ENCODE assay signal across 8 mouse cellular contexts in the genomic region with DNA sequence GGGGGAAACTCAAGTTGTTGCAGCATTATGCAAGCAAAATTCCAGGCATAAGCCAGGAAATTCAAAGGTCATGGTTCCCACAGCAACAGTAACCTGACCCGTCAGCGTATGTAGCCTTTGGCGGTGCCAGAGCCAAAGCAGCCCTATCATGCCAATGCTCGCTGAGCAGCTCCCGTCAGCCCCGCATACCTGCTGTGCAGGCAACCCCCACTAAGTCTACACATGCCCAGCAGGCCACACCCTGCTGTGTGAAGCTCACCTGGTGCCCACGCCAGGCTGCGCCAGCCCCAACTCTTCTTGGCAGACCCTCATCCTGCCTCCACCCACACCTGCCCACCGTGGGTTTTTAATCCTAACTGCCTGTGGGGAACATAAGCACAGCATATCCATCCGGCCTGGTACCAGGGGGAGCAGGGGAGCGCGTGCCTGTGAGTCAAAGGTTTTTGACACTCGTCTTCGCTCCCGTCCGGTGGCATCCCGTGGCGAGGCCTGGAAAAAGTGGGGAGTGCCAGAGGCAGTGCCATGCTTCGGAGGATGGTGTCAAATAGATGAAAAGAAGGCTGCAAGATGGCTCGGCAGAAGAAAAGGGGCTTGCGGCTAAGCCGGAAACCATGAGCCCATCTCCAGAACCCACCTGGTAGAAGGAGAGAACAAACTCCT. TPM values are rescaled to one million over a fixed set of nuclear protein-coding genes. Genes with fewer than 3 reads are reported as not detected.
DNase-seq lines count a peak whose midpoint lies in the region; ATAC-seq lines count a peak whose summit lies in the region.
"Had no signal": no experiment of that assay in that cellular context is flagged by ENCODE, and none has a peak within 500 bp of the region (broad histone marks: within the 10 kb centered on the region; RNA-seq: fewer than 3 reads in every experiment).

No protein-coding gene starts in this region.

- H3K27me3 ChIP-seq in embryonic facial prominence, embryonic 10.5 days (replicated peaks; ENCODE audit: low read depth, poor library complexity, severe bottlenecking) = no peaks in the 10 kb centered on the region
- no peaks in the 10 kb centered on the region for H3K27me3 ChIP-seq in hindbrain, embryonic 15.5 days
- H3K27me3 ChIP-seq: neural tube, embryonic 13.5 days had no signal

- DNase-seq in urinary bladder, postnatal 25 days (ENCODE audit: low spot score) = peak; percentile 38
- no peak for DNase-seq in urinary bladder, adult 2 months (ENCODE audit: low spot score)
- DNase-seq in embryonic facial prominence, embryonic 10.5 days (ENCODE audit: low spot score) = peak; percentile 75
- DNase-seq in lung, adult 18-20 months = peak; percentile 69 to 79
- no peak for DNase-seq in spleen, postnatal 14 days (ENCODE audit: low spot score in 2 of 2)

- H3K36me3 ChIP-seq in embryonic facial prominence, embryonic 10.5 days (replicated peaks) = peaks cover 15% of the 10 kb centered on the region
- H3K36me3 ChIP-seq in hindbrain, embryonic 15.5 days = 0 out of 2 replicates have a peak, but pooled peaks cover 4% of the 10 kb centered on the region

- H3K4me3 ChIP-seq in embryonic facial prominence, embryonic 10.5 days = peak overlapping the region; percentile 27; the same call in 1 of the 2 replicates
- no peak overlapping the region for H3K4me3 ChIP-seq in hindbrain, embryonic 15.5 days
- H3K4me3 ChIP-seq: neural tube, embryonic 13.5 days had no signal

- H3K9ac ChIP-seq in hindbrain, embryonic 15.5 days = no peak overlapping the region
- H3K9ac ChIP-seq: neural tube, embryonic 13.5 days had no signal

- H3K27ac ChIP-seq in embryonic facial prominence, embryonic 10.5 days (replicated peaks) = peak overlapping the region; percentile 65
- no peak overlapping the region for H3K27ac ChIP-seq in hindbrain, embryonic 15.5 days (replicated peaks)
- H3K27ac ChIP-seq: neural tube, embryonic 13.5 days had no signal

- peaks cover 58% of the 10 kb centered on the region for H3K4me1 ChIP-seq in embryonic facial prominence, embryonic 10.5 days
- peaks cover 25% of the 10 kb centered on the region for H3K4me1 ChIP-seq in hindbrain, embryonic 15.5 days (replicated peaks)

- 0 out of 2 replicates have a peak, but pooled peaks have one; percentile 24 for ATAC-seq in hindbrain, embryonic 15.5 days (ENCODE audit: low FRiP score, low read depth)
- no peak for ATAC-seq in erythroblast, adult 5-6 weeks (replicated peaks; ENCODE audit: low FRiP score, poor library complexity, severe bottlenecking)

- 67% methylated on average over 22 of the region's 22 CpGs for WGBS in embryonic facial prominence, embryonic 10.5 days
- 71% methylated on average over 22 of the region's 22 CpGs for WGBS in hindbrain, embryonic 15.5 days

- H3K4me2 ChIP-seq in hindbrain, embryonic 15.5 days = no peak overlapping the region
- H3K4me2 ChIP-seq: neural tube, embryonic 13.5 days had no signal

- H3K9me3 ChIP-seq in embryonic facial prominence, embryonic 10.5 days = no peaks in the 10 kb centered on the region; the same call in 1 of the 2 replicates
- no peaks in the 10 kb centered on the region for H3K9me3 ChIP-seq in hindbrain, embryonic 15.5 days
- H3K9me3 ChIP-seq: neural tube, embryonic 13.5 days had no signal

RNA-seq across cellular contexts. Expression of a gene that starts 43.1 kb away (rescaled TPM):
- polyA plus RNA-seq in urinary bladder, adult 2 months (2012; rRNA removed) = 34.0 and 63.0 TPM in 2 replicates
- polyA plus RNA-seq in embryonic facial prominence, embryonic 10.5 days (2016; fragmentation: Nextera tagmentation; extraction: Ambion mirVana) = 9.9 and 10.4 TPM in 2 replicates
- polyA plus RNA-seq in hindbrain, embryonic 15.5 days (2015; fragmentation: Nextera tagmentation; extraction: Ambion mirVana) = 34.4 and 37.2 TPM in 2 replicates
- total RNA-seq in erythroblast, adult 5-6 weeks (2015; ENCODE audit: low replicate concordance) = 99.0 and 127 TPM in 2 replicates
- 133 and 258 TPM in 2 replicates for total RNA-seq in erythroblast, adult 5-6 weeks (2017; ENCODE audit: low replicate concordance)

Comparison
In these comparisons a context has a peak if more than half of its experiments do, and no peak if none do; other contexts are left out.
1. DNase-seq: peak in urinary bladder, postnatal 25 days (single experiment), embryonic facial prominence, embryonic 10.5 days (single experiment) and lung, adult 18-20 months (2 of 2); none in urinary bladder, adult 2 months (single experiment) and spleen, postnatal 14 days (0 of 2).